Mouse (Mus musculus) brain, embryonic 14.5 days (tissue): ENCODE measurements at regions not wholly inside any gene's neighbourhood (a gene's known extent, or its start where the extent isn't known, plus 50 kb on each side); places are given as distances from the start of the nearest gene placed in this dataset.

ENCODE experiments used
- CTCF ChIP-seq: fragments of 200-500 bp; IDR thresholded peaks from 2 replicates; pipeline ENCODE4 v1.5.1; 2012; ENCODE audit warnings: inconsistent platforms, mild to moderate bottlenecking, moderate library complexity, borderline replicate concordance; ENCODE audit not compliant: insufficient read depth, insufficient read length; ENCODE audit errors: extremely low read depth
- POLR2A ChIP-seq: fragments of 200-500 bp; IDR thresholded peaks from 2 replicates; pipeline ENCODE4 v1.6.1; 2012; ENCODE audit warnings: mild to moderate bottlenecking, inconsistent platforms, borderline replicate concordance; ENCODE audit not compliant: poor library complexity, insufficient read depth, insufficient read length, severe bottlenecking; ENCODE audit errors: extremely low read depth

DNA sequence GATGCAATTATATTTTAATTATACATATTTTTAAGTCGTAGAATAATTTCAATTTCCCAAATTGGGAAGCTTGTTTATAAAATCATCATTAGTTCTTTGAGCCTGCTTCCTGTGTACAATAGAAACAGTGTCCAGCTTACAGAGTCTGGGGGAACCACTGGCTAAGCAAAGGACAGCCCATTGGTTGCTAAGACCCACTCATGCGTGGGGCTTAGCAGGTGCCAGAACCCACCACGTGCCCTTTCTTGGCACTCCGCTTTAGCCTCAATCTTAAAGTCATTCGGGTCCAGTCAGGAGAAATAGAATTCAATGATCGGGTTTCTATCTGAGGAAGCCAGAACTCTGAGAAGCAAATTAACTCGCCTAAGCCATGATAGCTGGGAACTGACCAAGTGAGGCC, 100.5 kb upstream of the Smim23 start:
- TF ChIP-seq CTCF (no peak), POLR2A (no peak)
